Mouse (Mus musculus): Measurements from ENCODE around the gene Enpp3. TPM values are rescaled to one million over a fixed set of nuclear protein-coding genes. Genes with fewer than 3 reads are reported as not detected.
A peak's percentile ranks its signal among the peaks of the same experiment; 100 is the strongest.

The Enpp3 gene
- total and polyA plus RNA-seq, 2 experiments from 2014 or later = 1.5 to 4.0 TPM

- no peak for DNase-seq (ENCODE audit: low spot score)
- no peak overlapping the region for H3K27ac ChIP-seq
- H3K36me3 ChIP-seq (ENCODE audit: insufficient read depth, low read length) = no peaks in the 10 kb centered on the region
- no peaks in the 10 kb centered on the region for H3K4me1 ChIP-seq (ENCODE audit: insufficient read depth, low read length)
- no peak overlapping the region for H3K9ac ChIP-seq (replicated peaks; ENCODE audit: low read length)
- 58% methylated on average over 11 of the region's 11 CpGs for WGBS
- H3K9me3 ChIP-seq (ENCODE audit: low read length) = no peaks in the 10 kb centered on the region
- no peaks in the 10 kb centered on the region for H3K27me3 ChIP-seq (ENCODE audit: insufficient read depth, low read length)
- no peak for TF ChIP-seq CTCF (IDR thresholded peaks at IDR 0.05; ENCODE audit: low read depth)
- ATAC-seq = no peak
- H3K4me2 ChIP-seq (ENCODE audit: low read depth, low read length) = peak overlapping the region; percentile 38
- H3K4me3 ChIP-seq (ENCODE audit: low read length) = no peak overlapping the region
Observed at GRCm38 (mm10) chr10:24754251-24754835, 88.3 kb downstream of the Enpp3 start.

GRCm38 (mm10) chr10:24753536-24754250 lies 88.9 kb downstream of the Enpp3 start:
- DNase-seq (ENCODE audit: low spot score) = no peak
- Histone ChIP-seq H3K4me3 (ENCODE audit: low read length) (no peak overlapping the region), H3K27ac (no peak overlapping the region), H3K36me3 (ENCODE audit: insufficient read depth, low read length) (no peaks in the 10 kb centered on the region), H3K4me2 (ENCODE audit: low read depth, low read length) (peak overlapping the region; percentile 38; the same call in 1 of the 2 replicates), H3K9me3 (ENCODE audit: low read length) (no peaks in the 10 kb centered on the region), H3K27me3 (ENCODE audit: insufficient read depth, low read length) (no peaks in the 10 kb centered on the region), H3K4me1 (ENCODE audit: insufficient read depth, low read length) (no peaks in the 10 kb centered on the region), H3K9ac (replicated peaks; ENCODE audit: low read length) (no peak overlapping the region)
- ATAC-seq = no peak
- no peak for TF ChIP-seq CTCF (IDR thresholded peaks at IDR 0.05; ENCODE audit: low read depth)
- 82% methylated on average over 16 of the region's 16 CpGs for WGBS

GRCm38 (mm10) chr10:24742950-24743487 lies 99.6 kb downstream of the Enpp3 start:
- DNase-seq (ENCODE audit: low spot score) = no peak
- WGBS = 89% methylated on average over 11 of the region's 13 CpGs

GRCm38 (mm10) chr10:24741229-24742198 lies 101.1 kb downstream of the Enpp3 start:
- no peaks in the 10 kb centered on the region for H3K9me3 ChIP-seq (ENCODE audit: low read length)
- H3K4me2 ChIP-seq (ENCODE audit: low read depth, low read length) = no peak overlapping the region
- H3K27ac ChIP-seq = no peak overlapping the region
- no peak for TF ChIP-seq CTCF (IDR thresholded peaks at IDR 0.05; ENCODE audit: low read depth)
- 0 out of 2 replicates have a peak, but pooled peaks cover 2% of the 10 kb centered on the region for H3K27me3 ChIP-seq (ENCODE audit: insufficient read depth, low read length)
- H3K36me3 ChIP-seq (ENCODE audit: insufficient read depth, low read length) = no peaks in the 10 kb centered on the region
- no peaks in the 10 kb centered on the region for H3K4me1 ChIP-seq (ENCODE audit: insufficient read depth, low read length)
- no peak overlapping the region for H3K4me3 ChIP-seq (ENCODE audit: low read length)
- 65% methylated on average over 7 of the region's 7 CpGs for WGBS
- DNase-seq (ENCODE audit: low spot score) = no peak
- ATAC-seq = peak; percentile 68; the same call in 1 of the 2 replicates
- H3K9ac ChIP-seq (replicated peaks; ENCODE audit: low read length) = no peak overlapping the region

More at GRCm38 (mm10) chr10:24742950-24743487, 99.6 kb downstream of the Enpp3 start:
- no peak for ATAC-seq
- no peak overlapping the region for H3K9ac ChIP-seq (replicated peaks; ENCODE audit: low read length)
- no peak overlapping the region for H3K4me2 ChIP-seq (ENCODE audit: low read depth, low read length)
- no peaks in the 10 kb centered on the region for H3K36me3 ChIP-seq (ENCODE audit: insufficient read depth, low read length)
- H3K4me3 ChIP-seq (ENCODE audit: low read length) = no peak overlapping the region
- TF ChIP-seq CTCF (IDR thresholded peaks at IDR 0.05; ENCODE audit: low read depth) = no peak
- H3K4me1 ChIP-seq (ENCODE audit: insufficient read depth, low read length) = no peaks in the 10 kb centered on the region
- no peak overlapping the region for H3K27ac ChIP-seq
- H3K9me3 ChIP-seq (ENCODE audit: low read length) = no peaks in the 10 kb centered on the region
- 0 out of 2 replicates have a peak, but pooled peaks cover 2% of the 10 kb centered on the region for H3K27me3 ChIP-seq (ENCODE audit: insufficient read depth, low read length)

GRCm38 (mm10) chr10:24739171-24739570 lies 103.5 kb downstream of the Enpp3 start:
- H3K4me2 ChIP-seq (ENCODE audit: low read depth, low read length) = no peak overlapping the region
- no peak overlapping the region for H3K27ac ChIP-seq
- no peak overlapping the region for H3K4me3 ChIP-seq (ENCODE audit: low read length)
- no peak overlapping the region for H3K9ac ChIP-seq (replicated peaks; ENCODE audit: low read length)
- H3K27me3 ChIP-seq (ENCODE audit: insufficient read depth, low read length) = 0 out of 2 replicates have a peak, but pooled peaks cover 2% of the 10 kb centered on the region
- ATAC-seq (no peak), DNase-seq (ENCODE audit: low spot score) (no peak)
- WGBS = 58% methylated on average over 2 of the region's 2 CpGs
- H3K9me3 ChIP-seq (ENCODE audit: low read length) = no peaks in the 10 kb centered on the region
- no peaks in the 10 kb centered on the region for H3K4me1 ChIP-seq (ENCODE audit: insufficient read depth, low read length)
- no peaks in the 10 kb centered on the region for H3K36me3 ChIP-seq (ENCODE audit: insufficient read depth, low read length)
- no peak for TF ChIP-seq CTCF (IDR thresholded peaks at IDR 0.05; ENCODE audit: low read depth)

GRCm38 (mm10) chr10:24738456-24738855 lies 104.2 kb downstream of the Enpp3 start:
- Histone ChIP-seq H3K9ac (replicated peaks; ENCODE audit: low read length) (no peak overlapping the region), H3K4me3 (ENCODE audit: low read length) (no peak overlapping the region), H3K27me3 (ENCODE audit: insufficient read depth, low read length) (0 out of 2 replicates have a peak, but pooled peaks cover 2% of the 10 kb centered on the region), H3K27ac (no peak overlapping the region), H3K9me3 (ENCODE audit: low read length) (no peaks in the 10 kb centered on the region), H3K36me3 (ENCODE audit: insufficient read depth, low read length) (no peaks in the 10 kb centered on the region), H3K4me1 (ENCODE audit: insufficient read depth, low read length) (no peaks in the 10 kb centered on the region), H3K4me2 (ENCODE audit: low read depth, low read length) (no peak overlapping the region)
- WGBS = 59% methylated on average over 2 of the region's 2 CpGs
- DNase-seq (ENCODE audit: low spot score) (peak; percentile 85), ATAC-seq (peak; percentile 63)
- no peak for TF ChIP-seq CTCF (IDR thresholded peaks at IDR 0.05; ENCODE audit: low read depth)
